Mouse (Mus musculus): ENCODE measurements around the gene Krt73.

DNA sequence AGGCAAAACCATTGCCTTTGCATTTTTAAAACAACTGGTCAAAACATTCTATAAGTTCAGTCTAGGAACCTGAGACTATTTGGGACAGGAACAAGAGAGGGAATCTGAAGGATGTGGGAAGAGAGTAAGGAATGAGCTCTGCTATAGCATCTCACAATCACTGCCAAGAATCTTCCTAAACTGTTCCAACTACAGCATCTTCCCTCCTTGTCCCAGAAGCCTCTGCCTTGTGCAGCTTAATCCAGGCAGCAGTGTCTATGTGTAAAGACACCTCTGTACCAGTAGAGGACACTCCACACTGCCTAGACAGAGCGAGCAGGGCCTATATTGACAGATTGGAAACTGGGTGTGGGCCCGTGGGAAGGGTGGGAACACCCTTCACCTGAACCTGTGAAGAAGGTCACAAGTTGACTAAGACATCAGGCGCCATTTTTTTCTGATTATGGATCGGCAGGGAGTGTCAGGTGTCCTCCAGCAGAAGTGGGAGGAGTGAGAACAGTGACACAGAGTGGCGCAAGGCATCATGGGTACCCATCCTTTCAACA lies 32.7 kb upstream of the Krt73 start:
- TF ChIP-seq CTCF (IDR thresholded peaks at IDR 0.05; ENCODE audit: insufficient read depth, low read depth, low read length) (no peak), POLR2A (IDR thresholded peaks at IDR 0.05; ENCODE audit: insufficient read depth, low read depth, low read length) (no peak)
